Mouse (Mus musculus) lung, postnatal 0 days (tissue): ENCODE measurements at regions not wholly inside any gene's neighbourhood (a gene's known extent, or its start where the extent isn't known, plus 50 kb on each side); places are given as distances from the start of the nearest gene placed in this dataset.

Experiments used
- ATAC-seq: fragments of 200-750 bp; cut with Nextera tagmentation; 2 replicates; pipeline ENCODE4 v1.8.0; 2017; ENCODE audit warnings: moderate library complexity
- DNase-seq: peaks from one replicate; pipeline ENCODE4 v3.0.0-alpha.2; 2016; ENCODE audit warnings: low spot score
- H3K27ac ChIP-seq: fragments of 300-500 bp; sonication (generic); 2 replicates; pipeline ENCODE4 v1.5.1; 2014; ENCODE audit warnings: antibody characterized with exemption, mild to moderate bottlenecking, low read length, mixed read lengths
- H3K27me3 ChIP-seq: fragments of 300-500 bp; sonication (generic); replicated peaks from 2 replicates; pipeline ENCODE4 v1.6.1; 2014; ENCODE audit warnings: low read length, mixed read lengths; ENCODE audit not compliant: insufficient read depth
- H3K36me3 ChIP-seq: fragments of 300-500 bp; sonication (generic); 2 replicates; pipeline ENCODE4 v1.6.1; 2014; ENCODE audit warnings: low read length, mixed read lengths; ENCODE audit not compliant: insufficient read depth
- H3K4me1 ChIP-seq: fragments of 300-500 bp; sonication (generic); 2 replicates; pipeline ENCODE4 v1.6.1; 2014; ENCODE audit warnings: antibody characterized with exemption, low read depth, low read length, mixed read lengths; ENCODE audit not compliant: insufficient read depth
- H3K4me2 ChIP-seq: fragments of 300-500 bp; sonication (generic); replicated peaks from 2 replicates; pipeline ENCODE4 v1.6.1; 2014; ENCODE audit warnings: low read depth, mild to moderate bottlenecking, low read length, moderate library complexity, mixed read lengths
- H3K4me3 ChIP-seq: fragments of 300-500 bp; sonication (generic); 2 replicates; pipeline ENCODE4 v1.5.1; 2014; ENCODE audit warnings: low read depth, low read length
- H3K9ac ChIP-seq: fragments of 300-500 bp; sonication (generic); replicated peaks from 2 replicates; pipeline ENCODE4 v1.6.1; 2014; ENCODE audit warnings: low read depth, mild to moderate bottlenecking
- H3K9me3 ChIP-seq: fragments of 300-500 bp; sonication (generic); 2 replicates; pipeline ENCODE4 v1.6.1; 2016; ENCODE audit warnings: low read length, mixed read lengths
- CTCF ChIP-seq: IDR thresholded peaks from 2 replicates; pipeline ENCODE4 v1.5.1; 2016; ENCODE audit warnings: antibody characterized with exemption, mild to moderate bottlenecking
- EP300 ChIP-seq: IDR thresholded peaks from 2 replicates; pipeline ENCODE4 v1.6.1; 2016; ENCODE audit warnings: antibody characterized with exemption, mild to moderate bottlenecking, control low read depth
- WGBS: fragments of 180-500 bp; shearing (Covaris S2); extraction: QIAGEN DNeasy Blood & Tissue Kit; methylation state at CpG from one replicate; pipeline ENCODE4 v1.1.7; 2014; 5-methylcytosine and 5-hydroxymethylcytosine counted together

DNA sequence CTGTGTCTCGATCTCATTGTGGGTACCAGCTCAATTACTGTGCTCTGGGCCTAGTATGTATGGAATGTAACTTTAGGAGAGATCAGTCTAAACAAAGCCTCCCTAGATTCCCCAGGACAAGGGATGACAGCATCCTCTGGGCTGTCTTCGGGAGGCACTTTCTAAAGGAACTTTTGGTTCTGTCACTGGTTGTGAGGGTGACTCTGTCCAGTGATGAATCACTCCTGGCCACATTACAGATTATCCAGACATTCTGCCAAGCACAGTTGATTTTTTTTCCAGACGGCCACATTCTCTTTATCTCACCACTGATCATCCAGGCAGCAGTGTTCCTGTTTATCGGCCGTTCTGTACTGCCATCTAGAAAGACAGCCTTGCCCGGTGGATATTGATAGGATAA lies 638.5 kb upstream of the Nrp1 start:
- ATAC-seq: peak; percentile 57
- Histone ChIP-seq H3K27me3 (no peaks in the 10 kb centered on the region), H3K4me3 (no peak overlapping the region), H3K4me2 (no peak overlapping the region), H3K27ac (no peak overlapping the region), H3K9me3 (no peaks in the 10 kb centered on the region), H3K4me1 (peaks cover 9% of the 10 kb centered on the region; the same call in 1 of the 2 replicates), H3K36me3 (no peaks in the 10 kb centered on the region), H3K9ac (no peak overlapping the region)
- WGBS: 8% methylated on average over 6 of the region's 6 CpGs
- DNase-seq: peak; percentile 28
- TF ChIP-seq CTCF: no peak
- peak; percentile 59 for TF ChIP-seq EP300

GRCm38 (mm10) chr8:127720593-127721290 lies 637.7 kb upstream of the Nrp1 start:
- no peak overlapping the region for H3K9ac ChIP-seq
- no peak overlapping the region for H3K4me3 ChIP-seq

DNA sequence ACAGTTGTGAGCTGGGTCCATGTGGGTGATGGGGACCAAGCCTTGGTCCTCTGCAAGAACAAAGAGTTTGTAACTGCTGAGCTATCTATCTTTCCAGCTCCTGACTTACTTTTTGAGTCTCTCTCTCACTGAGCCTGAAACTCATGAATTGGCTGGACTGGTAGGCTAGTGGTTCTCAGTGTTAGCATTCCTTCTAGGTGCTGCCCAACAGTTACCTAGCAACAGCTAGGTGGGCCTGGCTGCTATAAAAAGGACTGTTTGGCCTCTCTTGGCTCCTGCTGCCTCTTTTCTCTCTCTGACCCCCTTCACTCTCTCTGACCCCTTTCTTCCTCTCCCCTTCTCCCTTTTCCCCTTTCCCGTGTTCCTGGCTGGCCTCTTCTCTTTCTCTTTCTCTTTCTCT lies 636.8 kb upstream of the Nrp1 start:
- H3K27ac ChIP-seq: no peak overlapping the region

More at GRCm38 (mm10) chr8:127720593-127721290, 637.7 kb upstream of the Nrp1 start:
- ATAC-seq (peak; percentile 69), DNase-seq (peak; percentile 68)
- Histone ChIP-seq H3K27ac (no peak overlapping the region), H3K36me3 (no peaks in the 10 kb centered on the region), H3K9me3 (no peaks in the 10 kb centered on the region), H3K27me3 (no peaks in the 10 kb centered on the region), H3K4me1 (peaks cover 9% of the 10 kb centered on the region; the same call in 1 of the 2 replicates), H3K4me2 (peak overlapping the region; percentile 29; the same call in 1 of the 2 replicates)
- WGBS: 14% methylated on average over 6 of the region's 6 CpGs
- peak; percentile 46; the same call in 1 of the 2 replicates for TF ChIP-seq EP300
- TF ChIP-seq CTCF: no peak

DNA sequence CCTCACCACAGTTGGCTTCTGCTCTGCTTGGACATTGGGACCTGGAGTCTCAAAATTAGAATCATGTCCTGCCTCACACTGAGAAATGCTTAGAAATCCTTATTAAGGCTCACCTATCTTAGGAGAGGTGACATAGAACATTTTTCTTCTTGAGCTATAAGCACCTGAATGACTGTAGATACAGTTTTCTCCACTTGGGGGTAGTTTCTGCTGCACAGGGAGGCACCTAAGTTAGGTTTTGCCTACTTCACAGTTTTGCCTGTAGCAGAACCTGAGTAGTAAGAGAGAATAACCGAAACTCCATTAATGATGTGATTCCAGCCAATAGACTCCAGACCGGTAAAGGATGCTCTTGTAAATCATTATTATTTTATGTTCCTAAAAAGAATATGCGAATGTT lies 624.3 kb upstream of the Nrp1 start:
- Histone ChIP-seq H3K4me2 (no peak overlapping the region), H3K9me3 (no peaks in the 10 kb centered on the region), H3K4me3 (no peak overlapping the region), H3K36me3 (no peaks in the 10 kb centered on the region), H3K9ac (no peak overlapping the region), H3K4me1 (no peaks in the 10 kb centered on the region), H3K27me3 (no peaks in the 10 kb centered on the region), H3K27ac (no peak overlapping the region)
- WGBS: 90% methylated on average over 3 of the region's 3 CpGs
- no peak for TF ChIP-seq EP300
- TF ChIP-seq CTCF: 0 out of 2 replicates have a peak, but pooled peaks have one; percentile 4
- DNase-seq: no peak
- no peak for ATAC-seq

More for the DNA sequence above, 636.8 kb upstream of the Nrp1 start:
- ATAC-seq: peak; percentile 73
- H3K9ac ChIP-seq: no peak overlapping the region
- H3K27me3 ChIP-seq: no peaks in the 10 kb centered on the region
- H3K36me3 ChIP-seq: no peaks in the 10 kb centered on the region
- no peaks in the 10 kb centered on the region for H3K9me3 ChIP-seq
- H3K4me1 ChIP-seq: peaks cover 9% of the 10 kb centered on the region; the same call in 1 of the 2 replicates
- no peak for TF ChIP-seq CTCF
- no peak for TF ChIP-seq EP300
- no peak overlapping the region for H3K4me3 ChIP-seq
- no peak overlapping the region for H3K4me2 ChIP-seq
- peak; percentile 60 for DNase-seq
- WGBS: 25% methylated on average over 1 of the region's 1 CpGs

DNA sequence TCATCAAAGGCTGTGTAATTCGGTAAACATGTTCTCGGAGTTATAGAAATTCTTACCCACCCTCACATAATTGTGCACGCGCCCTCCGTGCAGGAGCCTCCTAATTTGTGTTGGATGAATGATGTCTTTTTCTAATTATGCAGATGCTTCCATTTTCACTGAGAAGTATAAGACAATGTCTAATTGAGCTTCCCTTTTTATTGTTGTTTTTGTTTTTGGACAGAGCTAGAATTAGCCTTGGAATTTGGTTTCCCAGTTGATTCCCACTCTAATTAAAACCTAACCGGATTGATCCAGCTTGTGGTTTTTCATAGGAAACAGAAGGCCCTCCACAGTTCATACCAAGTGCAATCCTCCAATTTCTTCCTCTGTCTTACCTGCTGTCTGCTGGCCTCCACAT lies 616.2 kb upstream of the Nrp1 start:
- TF ChIP-seq EP300 (no peak), CTCF (no peak)
- no peak overlapping the region for H3K9ac ChIP-seq
- H3K4me3 ChIP-seq: no peak overlapping the region

DNA sequence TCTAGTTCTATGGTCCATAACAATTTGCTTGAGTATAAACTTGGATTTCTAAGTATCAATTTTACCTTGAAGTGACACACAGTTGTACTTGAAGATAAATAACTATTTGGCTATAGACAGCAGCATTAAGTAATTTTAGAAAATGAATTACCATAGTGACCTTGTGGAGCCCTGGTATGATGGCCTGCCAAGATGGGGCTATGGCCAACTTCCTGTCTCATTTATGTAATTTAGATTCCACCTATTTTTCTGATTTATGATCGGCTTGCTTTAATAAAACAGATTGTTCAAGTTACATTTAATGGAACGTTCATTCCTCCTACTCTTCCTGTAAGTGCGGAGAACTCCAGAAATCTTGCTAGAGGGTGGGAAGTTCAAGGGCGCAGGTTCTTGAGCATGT lies 613.2 kb upstream of the Nrp1 start:
- TF ChIP-seq CTCF: no peak
- no peak for TF ChIP-seq EP300
- ATAC-seq (no peak), DNase-seq (no peak)
- Histone ChIP-seq H3K36me3 (no peaks in the 10 kb centered on the region), H3K4me3 (no peak overlapping the region), H3K4me2 (no peak overlapping the region), H3K9ac (no peak overlapping the region), H3K27ac (no peak overlapping the region), H3K9me3 (no peaks in the 10 kb centered on the region), H3K27me3 (no peaks in the 10 kb centered on the region), H3K4me1 (no peaks in the 10 kb centered on the region)
- WGBS: 74% methylated on average over 4 of the region's 4 CpGs

More for the DNA sequence above, 616.2 kb upstream of the Nrp1 start:
- Histone ChIP-seq H3K36me3 (no peaks in the 10 kb centered on the region), H3K4me1 (no peaks in the 10 kb centered on the region), H3K9me3 (no peaks in the 10 kb centered on the region), H3K27me3 (no peaks in the 10 kb centered on the region), H3K27ac (no peak overlapping the region), H3K4me2 (no peak overlapping the region)
- no peak for DNase-seq
- 79% methylated on average over 6 of the region's 6 CpGs for WGBS
- no peak for ATAC-seq

GRCm38 (mm10) chr8:127746456-127746855 lies 611.9 kb upstream of the Nrp1 start:
- Histone ChIP-seq H3K4me2 (no peak overlapping the region), H3K27ac (no peak overlapping the region), H3K9me3 (no peaks in the 10 kb centered on the region), H3K9ac (no peak overlapping the region), H3K4me3 (no peak overlapping the region), H3K36me3 (no peaks in the 10 kb centered on the region), H3K4me1 (no peaks in the 10 kb centered on the region), H3K27me3 (no peaks in the 10 kb centered on the region)
- DNase-seq (no peak), ATAC-seq (no peak)
- TF ChIP-seq CTCF: no peak
- no peak for TF ChIP-seq EP300
- 55% methylated on average over 8 of the region's 8 CpGs for WGBS
